In genomic region chr1:34536767-34537485, GRCm38 (mm10) we compare ENCODE assay signal across 8 mouse cellular contexts. TPM values are rescaled to one million over a fixed set of nuclear protein-coding genes. Genes with fewer than 3 reads are reported as not detected.
DNase-seq lines count a peak whose midpoint lies in the region; ATAC-seq lines count a peak whose summit lies in the region.

No protein-coding gene starts in this region.

- 1% methylated on average over 16 of the region's 16 CpGs for WGBS in forebrain, embryonic 16.5 days
- WGBS in midbrain, embryonic 16.5 days = 2% methylated on average over 16 of the region's 16 CpGs

- H3K9me3 ChIP-seq in forebrain, embryonic 16.5 days (ENCODE audit: control insufficient read depth, low read length) = no peaks in the 10 kb centered on the region
- no peaks in the 10 kb centered on the region for H3K9me3 ChIP-seq in midbrain, embryonic 16.5 days (replicated peaks; ENCODE audit: control insufficient read depth, low read length, poor library complexity, severe bottlenecking)

- ATAC-seq in forebrain, embryonic 16.5 days = 0 out of 2 replicates have a peak, but pooled peaks have one; percentile 23
- peak; percentile 72 for ATAC-seq in midbrain, embryonic 16.5 days

- DNase-seq in urinary bladder, adult 18-20 months (ENCODE audit: low spot score in 2 of 2) = peak; percentile 16 to 25
- DNase-seq in urinary bladder, adult 2 months (ENCODE audit: low spot score) = no peak
- peak; percentile 34 for DNase-seq in kidney, postnatal 14 days
- DNase-seq in gastrocnemius, postnatal 25 days = no peak
- DNase-seq in layer of hippocampus, adult 9-11 months = no peak
- no peak for DNase-seq in right cerebral cortex, adult 2 months (ENCODE audit: low spot score in 2 of 2)

- no peak overlapping the region for H3K27ac ChIP-seq in forebrain, embryonic 16.5 days (ENCODE audit: low read length)
- no peak overlapping the region for H3K27ac ChIP-seq in midbrain, embryonic 16.5 days (ENCODE audit: low read length)

- H3K4me3 ChIP-seq in forebrain, embryonic 16.5 days (replicated peaks; ENCODE audit: low read length) = peak overlapping the region; percentile 26
- H3K4me3 ChIP-seq in midbrain, embryonic 16.5 days (ENCODE audit: low read depth, low read length) = peak overlapping the region; percentile 37

- peaks cover 27% of the 10 kb centered on the region for H3K27me3 ChIP-seq in forebrain, embryonic 16.5 days (replicated peaks; ENCODE audit: control insufficient read depth, insufficient read depth, low read length)
- peaks cover 24% of the 10 kb centered on the region for H3K27me3 ChIP-seq in midbrain, embryonic 16.5 days (ENCODE audit: control insufficient read depth, insufficient read depth, low read depth, low read length)

- H3K4me1 ChIP-seq in forebrain, embryonic 16.5 days (replicated peaks; ENCODE audit: control insufficient read depth, insufficient read depth, low read length) = peaks cover 8% of the 10 kb centered on the region
- peaks cover 9% of the 10 kb centered on the region; the same call in 1 of the 2 replicates for H3K4me1 ChIP-seq in midbrain, embryonic 16.5 days (ENCODE audit: control insufficient read depth, insufficient read depth, low read length)

- H3K9ac ChIP-seq in forebrain, embryonic 16.5 days (replicated peaks; ENCODE audit: low read depth, low read length) = no peak overlapping the region
- H3K9ac ChIP-seq in midbrain, embryonic 16.5 days (ENCODE audit: low read depth, low read length) = peak overlapping the region; percentile 46; the same call in 1 of the 2 replicates

- no peaks in the 10 kb centered on the region for H3K36me3 ChIP-seq in forebrain, embryonic 16.5 days (ENCODE audit: control insufficient read depth, insufficient read depth)
- H3K36me3 ChIP-seq in midbrain, embryonic 16.5 days (ENCODE audit: control insufficient read depth, insufficient read depth, low read length) = no peaks in the 10 kb centered on the region

- peak overlapping the region; percentile 37 for H3K4me2 ChIP-seq in forebrain, embryonic 16.5 days (ENCODE audit: low read length)
- H3K4me2 ChIP-seq in midbrain, embryonic 16.5 days (ENCODE audit: low read length) = peak overlapping the region; percentile 69

RNA-seq across cellular contexts. Expression of gene Cfc1, which starts 1.5 kb away (rescaled TPM):
- 0.34 and 0.35 TPM in 2 replicates for polyA plus RNA-seq in urinary bladder, adult 2 months (2012; rRNA removed)
- 0.32 and 0.49 TPM in 2 replicates for polyA plus RNA-seq in forebrain, embryonic 16.5 days (2015; fragmentation: Nextera tagmentation; extraction: Ambion mirVana)
- polyA plus RNA-seq in midbrain, embryonic 16.5 days (2015; fragmentation: Nextera tagmentation; extraction: Ambion mirVana) = 0.60 TPM in 1 of 2 replicates, not detected in the other
- not detected for total RNA-seq in gastrocnemius, postnatal 25 days (2021)

RNA-seq across cellular contexts. Expression of gene Prss40, which starts 23.8 kb away (rescaled TPM):
- not detected in 2 replicates for polyA plus RNA-seq in urinary bladder, adult 2 months (2012; rRNA removed)
- polyA plus RNA-seq in forebrain, embryonic 16.5 days (2015; fragmentation: Nextera tagmentation; extraction: Ambion mirVana) = 0.15 TPM in 1 of 2 replicates, not detected in the other
- 0.25 TPM in 1 of 2 replicates, not detected in the other for polyA plus RNA-seq in midbrain, embryonic 16.5 days (2015; fragmentation: Nextera tagmentation; extraction: Ambion mirVana)
- not detected for total RNA-seq in gastrocnemius, postnatal 25 days (2021)

RNA-seq across cellular contexts. Expression of gene Prss39, which starts 38.7 kb away (rescaled TPM):
- not detected in 2 replicates for polyA plus RNA-seq in urinary bladder, adult 2 months (2012; rRNA removed)
- not detected in 2 replicates for polyA plus RNA-seq in forebrain, embryonic 16.5 days (2015; fragmentation: Nextera tagmentation; extraction: Ambion mirVana)
- not detected in 2 replicates for polyA plus RNA-seq in midbrain, embryonic 16.5 days (2015; fragmentation: Nextera tagmentation; extraction: Ambion mirVana)
- total RNA-seq in gastrocnemius, postnatal 25 days (2021) = not detected

RNA-seq across cellular contexts. Expression of gene Amer3, which starts 42.5 kb away (rescaled TPM):
- 0.01 TPM in 1 of 2 replicates, not detected in the other for polyA plus RNA-seq in urinary bladder, adult 2 months (2012; rRNA removed)
- 30.0 and 33.5 TPM in 2 replicates for polyA plus RNA-seq in forebrain, embryonic 16.5 days (2015; fragmentation: Nextera tagmentation; extraction: Ambion mirVana)
- 36.9 and 38.1 TPM in 2 replicates for polyA plus RNA-seq in midbrain, embryonic 16.5 days (2015; fragmentation: Nextera tagmentation; extraction: Ambion mirVana)
- not detected for total RNA-seq in gastrocnemius, postnatal 25 days (2021)

Comparison
In these comparisons a context has a peak if more than half of its experiments do, and no peak if none do; other contexts are left out.
1. DNase-seq: peak in urinary bladder, adult 18-20 months (2 of 2) and kidney, postnatal 14 days (single experiment); none in urinary bladder, adult 2 months (single experiment), gastrocnemius, postnatal 25 days (single experiment), layer of hippocampus, adult 9-11 months (single experiment) and right cerebral cortex, adult 2 months (0 of 2).